Mouse (Mus musculus) activated CD4-positive, CD25-positive, alpha-beta regulatory T cell, adult 4 months (primary cell): ENCODE data around the gene Tmem19. TPM values are rescaled to one million over a fixed set of nuclear protein-coding genes. Genes with fewer than 3 reads are reported as not detected.
A peak's percentile ranks its signal among the peaks of the same experiment; 100 is the strongest.
"Not testable (repeated sequence)": the region's sequence is repeated elsewhere in the genome, so short reads cannot be mapped to it uniquely, and the experiment has no call there.

ENCODE experiments used
- ATAC-seq: one replicate; pipeline ENCODE4 v1.8.0; 2017
- polyA plus RNA-seq, 2 experiments: library from polyadenylated mRNA; unstranded; fragments of 100-300 nt; shearing (Covaris generic); gene quantifications; one replicate each; pipeline ENCODE4 v1.2.1; 2017

The Tmem19 gene
- polyA plus RNA-seq, 2 experiments from 2014 or later: 41.0 to 44.7 TPM

- no peak for ATAC-seq
Observed at GRCm38 (mm10) chr10:115348131-115348530, 14.2 kb downstream of the Tmem19 start.

GRCm38 (mm10) chr10:115346444-115346843, 15.9 kb downstream of the Tmem19 start:
- ATAC-seq: no peak

- ATAC-seq: no peak
Observed at GRCm38 (mm10) chr10:115342771-115343425, 19.4 kb downstream of the Tmem19 start.

GRCm38 (mm10) chr10:115339820-115340328, 22.4 kb downstream of the Tmem19 start:
- no peak for ATAC-seq

GRCm38 (mm10) chr10:115336901-115337300, 25.4 kb downstream of the Tmem19 start:
- ATAC-seq: no peak

GRCm38 (mm10) chr10:115333528-115333927, 28.8 kb downstream of the Tmem19 start:
- no peak for ATAC-seq

GRCm38 (mm10) chr10:115332997-115333396, 29.3 kb downstream of the Tmem19 start:
- peak; percentile 9 for ATAC-seq

- peak; percentile 74 for ATAC-seq
Observed at GRCm38 (mm10) chr10:115332420-115332952, 29.8 kb downstream of the Tmem19 start.

GRCm38 (mm10) chr10:115329010-115329530, 33.2 kb downstream of the Tmem19 start:
- ATAC-seq: no peak

- ATAC-seq: peak; percentile 20
Observed at GRCm38 (mm10) chr10:115328514-115328913, 33.8 kb downstream of the Tmem19 start.

- ATAC-seq: peak; percentile 89
Observed at GRCm38 (mm10) chr10:115323295-115323694, 39.0 kb downstream of the Tmem19 start.

GRCm38 (mm10) chr10:115321317-115322035, 40.8 kb downstream of the Tmem19 start:
- no peak for ATAC-seq

GRCm38 (mm10) chr10:115318388-115318787, 43.9 kb downstream of the Tmem19 start:
- ATAC-seq: not testable (repeated sequence)

GRCm38 (mm10) chr10:115316313-115316712, 46.0 kb downstream of the Tmem19 start:
- ATAC-seq: no peak

GRCm38 (mm10) chr10:115315473-115316171, 46.7 kb downstream of the Tmem19 start, which contains the start of gene Rab21:
Rab21 (minus strand) TSS chr10:115315594.
- peak; percentile 57 for ATAC-seq

- ATAC-seq: peak; percentile 86
Observed at GRCm38 (mm10) chr10:115314582-115315452, 47.5 kb downstream of the Tmem19 start.

GRCm38 (mm10) chr10:115314287-115314581, 48.1 kb downstream of the Tmem19 start:
- peak; percentile 8 for ATAC-seq

GRCm38 (mm10) chr10:115313641-115314286, 48.5 kb downstream of the Tmem19 start:
- peak; percentile 4 for ATAC-seq

- ATAC-seq: no peak
Observed at GRCm38 (mm10) chr10:115312732-115313131, 49.6 kb downstream of the Tmem19 start.

- no peak for ATAC-seq
Observed at GRCm38 (mm10) chr10:115312194-115312593, 50.1 kb downstream of the Tmem19 start.

- no peak for ATAC-seq
Observed at GRCm38 (mm10) chr10:115311263-115311965, 50.9 kb downstream of the Tmem19 start.
